Mouse (Mus musculus) lung, embryonic 14.5 days (tissue): Measurements from ENCODE around the gene Ltbp3. TPM values are rescaled to one million over a fixed set of nuclear protein-coding genes. Genes with fewer than 3 reads are reported as not detected.

Experiments used
- ATAC-seq: fragments of 200-750 bp; cut with Nextera tagmentation; 2 replicates; pipeline ENCODE4 v1.8.0; 2017; ENCODE audit warnings: mild to moderate bottlenecking, moderate TSS enrichment, moderate library complexity; ENCODE audit not compliant: insufficient read depth
- DNase-seq: peaks from one replicate; pipeline ENCODE4 v3.0.0-alpha.2; 2015
- H3K27ac ChIP-seq: fragments of 300-500 bp; sonication (generic); 2 replicates; pipeline ENCODE4 v1.5.1; 2014; ENCODE audit warnings: low read depth, mild to moderate bottlenecking, moderate library complexity
- H3K27me3 ChIP-seq: fragments of 300-500 bp; sonication (generic); 2 replicates; pipeline ENCODE4 v1.6.1; 2014; ENCODE audit warnings: low read length, control low read depth; ENCODE audit not compliant: insufficient read depth
- H3K36me3 ChIP-seq: fragments of 300-500 bp; sonication (generic); 2 replicates; pipeline ENCODE4 v1.6.1; 2014; ENCODE audit warnings: control low read depth; ENCODE audit not compliant: insufficient read depth
- H3K4me1 ChIP-seq: fragments of 300-500 bp; sonication (generic); 2 replicates; pipeline ENCODE4 v1.6.1; 2014; ENCODE audit warnings: antibody characterized with exemption, control low read depth; ENCODE audit not compliant: insufficient read depth
- H3K4me2 ChIP-seq: fragments of 300-500 bp; sonication (generic); 2 replicates; pipeline ENCODE4 v1.6.1; 2014; ENCODE audit warnings: mild to moderate bottlenecking
- H3K4me3 ChIP-seq: fragments of 300-500 bp; sonication (generic); 2 replicates; pipeline ENCODE4 v1.5.1; 2014; ENCODE audit warnings: low read depth, low read length
- H3K9ac ChIP-seq: fragments of 300-500 bp; sonication (generic); 2 replicates; pipeline ENCODE4 v1.6.1; 2014
- H3K9me3 ChIP-seq: fragments of 300-500 bp; sonication (generic); 2 replicates; pipeline ENCODE4 v1.6.1; 2016; ENCODE audit warnings: low read depth, low read length, control low read depth
- CTCF ChIP-seq: IDR thresholded peaks from 2 replicates; pipeline ENCODE4 v1.5.1; 2016; ENCODE audit warnings: antibody characterized with exemption, low read depth
- WGBS: fragments of 180-500 bp; shearing (Covaris S2); extraction: QIAGEN DNeasy Blood & Tissue Kit; methylation state at CpG from one replicate; pipeline ENCODE4 v1.1.7; 2014; 5-methylcytosine and 5-hydroxymethylcytosine counted together
- polyA plus RNA-seq: library from polyadenylated mRNA; unstranded; fragments of >200 nt; fragmentation: Nextera tagmentation; extraction: Ambion mirVana; gene quantifications from 2 replicates; pipeline ENCODE4 v1.2.1, GENCODE M21; 2014

Gene Ltbp3
- polyA plus RNA-seq, 1 experiment from 2014 or later: 51.8 TPM

DNA sequence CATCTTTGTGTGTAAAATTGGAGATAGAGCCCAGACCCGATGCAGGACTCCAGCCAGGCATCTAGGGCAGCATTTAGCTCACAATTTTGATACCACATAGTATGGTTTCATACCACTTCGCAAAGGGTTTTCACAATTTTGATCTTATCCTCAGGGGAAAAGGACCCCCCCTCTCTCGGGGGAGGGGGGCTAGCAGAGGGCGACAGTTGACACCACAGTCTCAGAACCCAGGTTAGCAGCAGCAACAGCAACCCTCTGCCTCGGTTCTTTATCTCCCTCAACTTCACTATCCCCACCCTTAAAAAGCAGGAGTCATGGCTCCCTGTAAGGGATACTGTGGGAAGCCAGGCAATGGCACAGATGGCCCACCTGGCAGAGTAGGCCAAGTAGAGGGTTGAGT lies 27.4 kb upstream of the Ltbp3 start:
- H3K9me3 ChIP-seq: no peaks in the 10 kb centered on the region
- peak overlapping the region; percentile 51; the same call in 1 of the 2 replicates for H3K27ac ChIP-seq
- H3K4me3 ChIP-seq: no peak overlapping the region
- 0 out of 2 replicates have a peak overlapping the region, but pooled peaks have one; percentile 20 for H3K4me2 ChIP-seq
- no peak overlapping the region; the same call in 1 of the 2 replicates for H3K9ac ChIP-seq
- 0 out of 2 replicates have a peak, but pooled peaks cover 7% of the 10 kb centered on the region for H3K4me1 ChIP-seq
- no peak for TF ChIP-seq CTCF
- peaks cover 73% of the 10 kb centered on the region for H3K36me3 ChIP-seq
- no peaks in the 10 kb centered on the region for H3K27me3 ChIP-seq
- WGBS: 68% methylated on average over 5 of the region's 5 CpGs
- DNase-seq (no peak), ATAC-seq (no peak)

DNA sequence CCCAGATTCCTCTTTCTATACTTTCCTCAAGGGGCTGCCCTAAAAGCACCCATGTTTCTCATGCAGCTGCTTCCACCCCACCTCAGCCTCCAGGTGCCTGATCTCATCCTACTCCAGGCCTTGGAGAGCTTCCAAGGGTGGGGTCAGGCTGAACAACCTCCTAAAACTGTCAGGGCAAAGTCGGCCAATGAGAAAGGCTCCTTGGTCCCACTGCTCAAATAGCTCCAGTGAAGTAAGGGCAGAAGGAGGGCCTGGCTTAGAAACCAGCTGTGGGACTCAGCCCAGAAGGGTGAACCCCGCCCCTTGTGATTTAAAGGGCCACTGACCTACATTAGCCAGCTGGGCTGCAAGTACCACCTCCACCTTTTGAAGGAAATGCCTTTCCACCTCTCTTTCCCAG lies 27.0 kb upstream of the Ltbp3 start:
- peak; percentile 78 for DNase-seq
- Histone ChIP-seq H3K36me3 (peaks cover 73% of the 10 kb centered on the region), H3K27me3 (no peaks in the 10 kb centered on the region), H3K27ac (peak overlapping the region; percentile 51; the same call in 1 of the 2 replicates), H3K9me3 (no peaks in the 10 kb centered on the region), H3K9ac (no peak overlapping the region; the same call in 1 of the 2 replicates), H3K4me3 (no peak overlapping the region), H3K4me1 (0 out of 2 replicates have a peak, but pooled peaks cover 7% of the 10 kb centered on the region), H3K4me2 (no peak overlapping the region)
- 6% methylated on average over 2 of the region's 2 CpGs for WGBS
- peak; percentile 81 for ATAC-seq
- no peak for TF ChIP-seq CTCF

DNA sequence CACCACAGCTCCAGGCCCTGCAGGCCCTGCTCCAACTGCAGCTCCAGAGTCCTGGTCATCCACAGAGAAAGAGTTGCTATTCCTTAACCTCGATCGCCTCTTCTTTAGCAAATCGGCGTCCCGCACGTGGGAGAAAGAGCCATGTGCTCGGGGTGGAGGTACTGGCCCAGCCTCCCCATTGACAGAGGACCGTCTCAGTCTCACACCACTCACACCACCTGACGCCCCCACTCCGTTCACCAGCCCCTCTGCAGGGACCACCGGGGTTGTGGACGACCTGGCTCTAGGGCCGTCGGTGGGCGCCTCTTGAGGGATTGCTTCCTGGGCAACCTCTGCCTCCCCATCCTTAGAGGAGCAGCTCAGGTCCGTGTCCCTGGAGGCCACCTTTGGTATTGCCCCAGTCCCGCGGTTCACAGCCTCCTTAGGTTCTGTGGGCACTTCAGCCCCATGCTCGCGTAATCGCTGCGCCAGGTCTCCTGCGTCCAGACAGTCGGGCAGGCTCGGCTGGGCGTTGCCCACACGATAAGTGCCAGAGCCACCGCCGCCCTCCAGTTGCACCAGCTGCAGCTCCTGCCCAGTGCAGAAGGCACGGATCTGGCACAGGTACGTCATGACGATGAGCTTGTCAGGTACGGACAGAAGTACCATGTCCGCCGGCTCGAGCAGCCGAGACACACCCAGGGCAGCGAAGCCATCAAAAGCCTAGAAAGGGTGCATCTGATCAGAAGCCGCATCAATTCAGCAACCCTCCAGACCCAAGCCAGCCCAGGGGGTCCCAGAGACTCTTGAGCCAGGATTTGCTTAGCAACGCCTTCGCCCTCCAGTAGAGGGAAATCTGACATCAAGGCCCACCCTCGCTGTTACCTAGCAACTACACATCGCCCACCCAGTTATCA lies 24.7 kb upstream of the Ltbp3 start:
- TF ChIP-seq CTCF: peak; percentile 67
- H3K36me3 ChIP-seq: peaks cover 75% of the 10 kb centered on the region
- no peak overlapping the region for H3K9ac ChIP-seq
- no peaks in the 10 kb centered on the region for H3K27me3 ChIP-seq
- peak; percentile 41; the same call in 1 of the 2 replicates for ATAC-seq
- no peak overlapping the region for H3K4me3 ChIP-seq
- no peaks in the 10 kb centered on the region for H3K9me3 ChIP-seq
- no peak overlapping the region for H3K27ac ChIP-seq
- peak; percentile 63 for DNase-seq
- WGBS: 32% methylated on average over 43 of the region's 43 CpGs
- H3K4me1 ChIP-seq: 0 out of 2 replicates have a peak, but pooled peaks cover 7% of the 10 kb centered on the region
- peak overlapping the region; percentile 49 for H3K4me2 ChIP-seq

GRCm38 (mm10) chr19:5716955-5717354 lies 23.7 kb upstream of the Ltbp3 start:
- Histone ChIP-seq H3K9me3 (no peaks in the 10 kb centered on the region), H3K27ac (no peak overlapping the region), H3K36me3 (peaks cover 76% of the 10 kb centered on the region)

DNA sequence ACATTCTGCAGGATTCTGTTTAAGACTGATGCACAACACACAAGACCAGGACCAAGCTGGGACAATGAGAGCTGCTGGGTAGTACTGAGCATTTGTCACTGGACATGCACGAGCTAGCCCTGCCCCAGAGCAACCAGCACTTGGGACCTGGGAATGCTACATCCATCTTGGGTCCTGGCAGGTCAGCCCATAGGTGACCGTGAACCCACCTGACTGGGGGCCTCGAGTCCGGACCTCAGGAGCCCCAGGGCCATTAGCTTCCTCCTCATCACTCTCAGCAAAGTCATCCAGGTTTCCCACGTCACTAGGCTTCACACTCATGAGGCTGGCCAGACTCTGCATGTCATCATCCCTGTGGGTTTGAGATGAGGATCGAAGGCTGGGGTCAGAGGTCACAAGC lies 19.5 kb upstream of the Ltbp3 start:
- H3K9ac ChIP-seq: no peak overlapping the region
- no peaks in the 10 kb centered on the region for H3K27me3 ChIP-seq
- H3K27ac ChIP-seq: no peak overlapping the region
- DNase-seq: no peak
- no peak overlapping the region for H3K4me2 ChIP-seq
- 85% methylated on average over 6 of the region's 6 CpGs for WGBS
- TF ChIP-seq CTCF: no peak
- no peak overlapping the region for H3K4me3 ChIP-seq
- H3K9me3 ChIP-seq: no peaks in the 10 kb centered on the region
- H3K4me1 ChIP-seq: peaks cover 6% of the 10 kb centered on the region; the same call in 1 of the 2 replicates
- H3K36me3 ChIP-seq: peaks cover 77% of the 10 kb centered on the region
- ATAC-seq: no peak

More at GRCm38 (mm10) chr19:5716955-5717354, 23.7 kb upstream of the Ltbp3 start:
- DNase-seq (no peak), ATAC-seq (no peak)
- no peak overlapping the region for H3K4me3 ChIP-seq
- no peaks in the 10 kb centered on the region for H3K27me3 ChIP-seq
- H3K4me2 ChIP-seq: no peak overlapping the region
- 0 out of 2 replicates have a peak, but pooled peaks cover 7% of the 10 kb centered on the region for H3K4me1 ChIP-seq
- 43% methylated on average over 10 of the region's 10 CpGs for WGBS
- TF ChIP-seq CTCF: no peak
- no peak overlapping the region for H3K9ac ChIP-seq

- H3K4me1 ChIP-seq: peaks cover 20% of the 10 kb centered on the region; the same call in 1 of the 2 replicates
- no peak overlapping the region for H3K27ac ChIP-seq
- H3K9ac ChIP-seq: no peak overlapping the region
- DNase-seq (no peak), ATAC-seq (no peak)
- peaks cover 67% of the 10 kb centered on the region for H3K36me3 ChIP-seq
- H3K9me3 ChIP-seq: no peaks in the 10 kb centered on the region
- WGBS: 84% methylated on average over 7 of the region's 7 CpGs
- no peak overlapping the region for H3K4me3 ChIP-seq
- no peaks in the 10 kb centered on the region for H3K27me3 ChIP-seq
- TF ChIP-seq CTCF: no peak
- no peak overlapping the region; the same call in 1 of the 2 replicates for H3K4me2 ChIP-seq
Observed at GRCm38 (mm10) chr19:5722848-5723425, 17.8 kb upstream of the Ltbp3 start.

- TF ChIP-seq CTCF: no peak
- DNase-seq: no peak
- Histone ChIP-seq H3K4me3 (peak overlapping the region; percentile 83), H3K36me3 (peaks cover 56% of the 10 kb centered on the region), H3K4me2 (peak overlapping the region; percentile 92), H3K4me1 (peaks cover 28% of the 10 kb centered on the region), H3K9ac (peak overlapping the region; percentile 76), H3K27ac (peak overlapping the region; percentile 86; the same call in 1 of the 2 replicates), H3K9me3 (no peaks in the 10 kb centered on the region), H3K27me3 (no peaks in the 10 kb centered on the region)
- WGBS: 62% methylated on average over 4 of the region's 4 CpGs
- ATAC-seq: no peak
Observed at GRCm38 (mm10) chr19:5723934-5724548, 16.7 kb upstream of the Ltbp3 start.
